Mouse (Mus musculus): ENCODE results near the gene Mthfd1. TPM values are rescaled to one million over a fixed set of nuclear protein-coding genes. Genes with fewer than 3 reads are reported as not detected.

Mthfd1 gene
- polyA plus RNA-seq, 1 experiment: 21.8 TPM

DNA sequence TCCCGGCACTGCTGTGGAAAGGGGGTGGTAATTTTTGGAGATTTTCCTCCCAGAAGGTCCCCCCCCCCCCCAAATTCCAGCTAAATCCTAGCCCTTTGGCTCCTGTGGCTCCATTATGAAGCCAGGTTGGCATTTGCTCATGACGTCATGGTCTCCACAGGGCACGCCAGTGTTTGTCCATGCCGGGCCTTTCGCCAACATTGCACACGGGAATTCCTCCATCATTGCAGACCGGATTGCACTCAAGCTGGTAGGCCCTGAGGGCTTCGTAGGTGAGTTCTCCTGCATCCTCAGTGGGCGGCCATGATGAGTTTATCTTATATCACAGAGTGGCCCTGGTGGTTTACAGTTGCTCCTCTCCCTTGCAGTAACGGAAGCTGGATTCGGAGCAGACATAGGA, 48.4 kb downstream of the Mthfd1 start:
- DNase-seq (ENCODE audit: low read depth): no peak

DNA sequence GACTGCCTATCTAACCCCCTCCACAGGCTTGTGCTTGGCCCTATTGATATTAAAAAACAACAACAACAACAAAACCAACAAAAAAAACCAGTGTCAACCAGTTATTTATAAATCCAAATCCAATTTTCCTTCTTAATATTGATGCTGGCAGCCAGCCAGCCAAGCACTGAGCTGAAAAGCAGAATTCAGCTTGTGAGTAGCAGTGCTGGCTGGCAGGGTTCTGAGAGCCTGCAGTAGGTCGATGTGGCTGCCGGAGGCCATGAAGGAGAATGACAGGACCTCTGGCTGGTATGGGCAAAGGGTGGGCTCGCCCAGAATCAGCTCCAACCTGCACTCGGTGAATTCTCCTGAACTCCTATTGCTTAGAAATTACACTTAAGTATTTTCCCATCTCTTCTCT, 49.1 kb downstream of the Mthfd1 start:
- DNase-seq (ENCODE audit: low read depth): no peak

- DNase-seq (ENCODE audit: low read depth): no peak
Measured at GRCm38 (mm10) chr12:76305107-76305506, 50.0 kb downstream of the Mthfd1 start.

GRCm38 (mm10) chr12:76306852-76307561, 51.9 kb downstream of the Mthfd1 start:
- no peak for DNase-seq (ENCODE audit: low read depth)

- no peak for DNase-seq (ENCODE audit: low read depth)
Measured at GRCm38 (mm10) chr12:76307964-76308363, 52.9 kb downstream of the Mthfd1 start.

- DNase-seq (ENCODE audit: low read depth): no peak
Measured at GRCm38 (mm10) chr12:76308436-76308835, 53.3 kb downstream of the Mthfd1 start.

DNA sequence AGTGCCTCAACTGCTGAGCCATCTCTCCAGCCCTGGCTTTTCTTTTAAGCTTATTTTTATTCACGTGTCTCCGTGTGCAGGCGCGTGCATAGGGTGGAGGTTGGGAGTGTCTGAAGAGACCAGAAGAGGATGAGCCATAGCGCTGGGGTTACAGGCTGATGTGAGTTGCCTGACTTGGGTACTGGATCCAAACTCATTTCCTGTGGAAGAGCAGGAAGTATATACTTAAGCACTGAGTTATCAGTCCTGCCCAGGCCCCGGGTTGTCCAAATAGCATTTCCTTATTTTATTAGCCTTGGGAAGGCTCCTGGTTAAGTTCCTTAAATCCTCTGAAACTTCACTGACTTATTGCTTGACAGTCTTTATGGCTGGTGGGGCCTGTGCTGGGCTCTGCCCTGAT, 54.9 kb downstream of the Mthfd1 start:
- no peak for DNase-seq (ENCODE audit: low read depth)

GRCm38 (mm10) chr12:76310633-76311032, 55.5 kb downstream of the Mthfd1 start:
- DNase-seq (ENCODE audit: low read depth): no peak

- peak; percentile 57 for DNase-seq (ENCODE audit: low read depth)
Measured at GRCm38 (mm10) chr12:76311227-76311626, 56.1 kb downstream of the Mthfd1 start.

DNA sequence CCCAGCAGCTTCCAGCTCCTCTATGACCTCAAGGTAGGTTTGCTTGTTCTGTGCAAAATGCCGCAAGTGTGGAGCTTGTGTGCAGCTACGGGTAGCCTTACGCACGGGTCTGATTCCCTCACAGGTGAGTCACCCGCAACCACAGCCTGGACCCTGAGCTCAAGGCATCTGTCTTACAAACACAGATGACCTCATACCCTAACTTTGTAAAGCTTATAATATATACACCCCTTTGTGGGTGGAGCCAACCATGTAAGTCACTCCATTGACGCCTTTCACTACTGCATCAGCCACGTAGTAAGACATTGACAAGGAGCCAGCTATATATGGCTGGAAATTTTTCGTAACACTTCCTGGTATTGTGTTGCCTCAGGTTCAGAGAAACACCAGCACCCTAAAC, 56.9 kb downstream of the Mthfd1 start:
- DNase-seq (ENCODE audit: low read depth): no peak

GRCm38 (mm10) chr12:76318282-76319212, 63.4 kb downstream of the Mthfd1 start:
- no peak for DNase-seq (ENCODE audit: low read depth)

DNA sequence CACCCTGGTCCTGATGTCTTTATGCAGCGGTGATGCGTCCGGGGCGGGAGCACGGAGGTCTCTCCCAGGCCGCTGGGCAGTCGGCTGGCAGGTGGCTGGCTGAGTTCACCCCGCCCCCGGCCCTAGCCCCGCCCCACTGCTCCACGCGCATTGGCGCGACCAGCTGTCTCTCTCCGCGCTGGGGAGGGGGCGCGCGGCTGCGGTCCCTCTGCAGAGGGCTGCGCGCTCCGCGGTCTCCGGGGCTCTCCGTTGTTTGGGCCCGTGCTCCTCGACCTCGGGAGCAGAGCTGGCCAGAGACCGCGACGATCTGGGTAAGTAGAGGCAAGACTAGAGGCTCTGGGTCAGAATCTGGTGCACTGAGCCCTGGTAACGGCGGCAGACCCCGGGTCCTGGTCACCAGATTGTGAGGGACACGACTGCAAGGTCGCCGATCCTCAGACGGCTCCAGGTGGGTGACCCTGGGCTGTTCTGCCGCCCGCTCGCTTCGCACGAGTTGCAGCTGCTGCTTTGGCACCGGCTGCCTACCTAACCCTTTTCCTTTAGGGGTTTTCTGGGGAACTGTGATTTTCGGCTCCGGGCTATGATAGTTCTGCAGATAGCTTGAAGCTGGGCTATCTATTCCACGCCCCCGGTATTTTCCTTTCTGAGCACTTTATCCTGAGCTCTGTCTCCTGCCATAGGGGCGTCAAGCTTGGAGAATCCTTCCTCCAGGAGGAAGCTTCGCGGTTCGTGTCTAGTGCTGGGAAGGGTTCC, 69.8 kb downstream of the Mthfd1 start, which contains the start of gene Akap5:
Gene Akap5, plus strand, starts transcription at position 213 of the 753 bp plus-strand sequence.
- no peak for DNase-seq (ENCODE audit: low read depth)

DNA sequence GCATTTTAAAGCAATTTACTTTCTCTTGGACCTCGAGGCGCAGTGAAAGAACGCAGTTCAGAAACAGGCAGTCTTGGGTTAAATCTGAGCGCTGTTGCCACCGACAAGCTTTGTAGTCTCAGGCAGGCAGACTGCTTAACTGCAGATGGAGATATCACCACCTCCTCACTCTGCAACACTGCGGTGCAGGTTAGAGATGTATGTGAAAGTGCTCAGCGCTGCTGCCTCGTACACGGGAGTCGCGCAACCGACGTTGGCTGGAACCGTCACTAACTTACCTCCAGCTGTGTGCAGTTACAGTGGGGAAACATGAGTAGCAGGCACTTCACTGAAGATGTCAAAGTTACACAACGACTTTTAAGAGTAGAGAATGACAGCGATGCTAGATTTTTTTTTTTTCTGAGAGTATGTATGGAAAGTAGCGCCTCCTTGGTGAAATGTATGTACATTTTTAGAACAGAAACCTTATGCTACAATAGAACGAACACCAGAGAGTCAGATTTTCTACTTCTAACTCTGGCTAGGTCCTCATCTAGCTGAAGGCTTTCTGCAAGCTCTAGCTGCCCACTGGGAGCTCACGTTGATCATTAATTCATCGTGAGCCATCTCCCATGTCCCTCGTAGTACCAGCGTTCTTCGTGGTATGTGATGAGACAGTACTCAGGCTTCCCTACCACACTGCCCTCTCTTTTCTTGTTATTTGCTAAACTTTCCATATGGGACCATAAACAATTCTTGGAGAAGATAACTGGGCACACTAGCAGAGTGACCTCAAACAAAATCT, 71.5 kb downstream of the Mthfd1 start:
- no peak for DNase-seq (ENCODE audit: low read depth)

GRCm38 (mm10) chr12:76328567-76329354, 73.7 kb downstream of the Mthfd1 start:
- DNase-seq (ENCODE audit: low read depth): no peak

DNA sequence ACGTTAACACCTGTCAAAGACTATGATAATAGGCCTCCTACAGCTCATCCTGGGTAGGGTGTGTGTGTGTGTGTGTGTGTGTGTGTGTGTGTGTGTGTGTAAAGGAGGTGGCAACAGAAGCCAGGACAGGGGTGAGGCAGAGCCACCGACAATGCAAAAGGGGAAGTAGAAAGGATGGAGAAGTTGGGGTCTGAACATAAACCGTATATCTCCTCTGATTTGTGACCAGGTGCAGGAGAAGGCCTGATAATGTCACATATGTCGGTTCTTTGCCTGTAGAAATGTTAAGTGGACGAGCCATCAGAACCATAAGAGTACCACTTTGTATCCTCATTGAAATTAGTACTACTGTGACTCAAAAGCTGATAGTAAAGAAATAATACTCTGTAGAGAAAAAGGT, 78.6 kb downstream of the Mthfd1 start:
- DNase-seq (ENCODE audit: low read depth): no peak

GRCm38 (mm10) chr12:76335641-76336040, 80.5 kb downstream of the Mthfd1 start:
- no peak for DNase-seq (ENCODE audit: low read depth)

DNA sequence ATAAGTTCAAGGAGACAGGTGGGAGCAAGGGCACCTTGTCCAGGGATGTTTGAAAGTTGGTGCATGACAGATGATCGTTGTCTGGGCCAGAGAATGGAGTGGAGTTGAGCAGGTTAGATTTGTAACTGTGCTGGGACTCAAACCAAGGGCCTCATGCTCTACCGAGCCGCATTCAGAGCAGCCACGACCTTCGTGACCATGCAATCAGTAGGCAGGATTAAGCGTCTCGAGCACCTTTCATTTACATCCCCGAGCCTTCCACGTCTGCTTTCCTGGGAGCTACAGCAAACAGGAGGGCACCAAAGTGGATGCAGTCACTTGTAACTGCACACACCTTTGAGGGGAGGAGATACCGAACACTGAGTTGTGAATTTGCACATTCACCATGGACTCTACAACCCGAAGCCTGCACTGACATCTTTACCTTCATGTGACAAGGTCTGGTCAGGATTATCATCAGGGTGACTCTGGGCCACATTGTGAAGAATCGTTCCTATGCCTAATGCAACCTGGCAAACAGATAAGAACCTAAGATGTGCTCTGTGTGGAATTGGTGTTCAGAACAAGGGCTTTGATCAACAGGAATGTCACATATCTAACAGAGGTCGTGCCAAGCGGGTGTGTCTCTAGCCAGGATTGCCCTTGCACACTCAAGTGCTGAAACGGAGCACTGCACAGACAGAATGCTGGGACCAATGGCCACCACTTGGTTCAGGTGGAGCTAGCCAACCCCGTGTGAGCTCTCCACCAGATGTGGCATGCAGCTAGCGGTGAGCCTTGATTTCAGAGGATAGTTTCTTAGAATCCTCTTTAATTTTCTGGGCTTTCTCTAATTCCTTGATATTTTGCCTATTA, 81.2 kb downstream of the Mthfd1 start:
- no peak for DNase-seq (ENCODE audit: low read depth)

- DNase-seq (ENCODE audit: low read depth): no peak
Measured at GRCm38 (mm10) chr12:76341080-76341479, 86.0 kb downstream of the Mthfd1 start.

GRCm38 (mm10) chr12:76345759-76346455, 90.8 kb downstream of the Mthfd1 start:
- DNase-seq (ENCODE audit: low read depth): no peak
